Mouse (Mus musculus): ENCODE measurements at regions not wholly inside any gene's neighbourhood (a gene's known extent, or its start where the extent isn't known, plus 50 kb on each side); places are given as distances from the start of the nearest gene placed in this dataset.

- no peak for ATAC-seq (ENCODE audit: insufficient number of reproducible peaks, low FRiP score, low TSS enrichment, low read depth)
- 94% methylated on average over 2 of the region's 2 CpGs for WGBS
These were observed 74.1 kb downstream of the B3gnt5 start for GRCm38 (mm10) chr16:19834128-19834527.

GRCm38 (mm10) chr16:19834750-19835149 lies 74.7 kb downstream of the B3gnt5 start:
- 79% methylated on average over 2 of the region's 2 CpGs for WGBS
- no peaks in the 10 kb centered on the region for H3K4me1 ChIP-seq
- H3K27me3 ChIP-seq, result no peaks in the 10 kb centered on the region

More at GRCm38 (mm10) chr16:19834128-19834527, 74.1 kb downstream of the B3gnt5 start:
- no peak overlapping the region for H3K27ac ChIP-seq
- H3K9ac ChIP-seq, result no peak overlapping the region
- no peaks in the 10 kb centered on the region for H3K36me3 ChIP-seq
- no peaks in the 10 kb centered on the region for H3K9me3 ChIP-seq
- no peaks in the 10 kb centered on the region for H3K27me3 ChIP-seq
- no peak overlapping the region for H3K4me3 ChIP-seq
- H3K4me2 ChIP-seq, result no peak overlapping the region
- H3K4me1 ChIP-seq, result no peaks in the 10 kb centered on the region

GRCm38 (mm10) chr16:19839831-19840230 lies 79.8 kb downstream of the B3gnt5 start:
- no peaks in the 10 kb centered on the region for H3K36me3 ChIP-seq
- H3K4me2 ChIP-seq, result no peak overlapping the region
- WGBS, result 50% methylated on average over 1 of the region's 1 CpGs
- H3K9me3 ChIP-seq, result no peaks in the 10 kb centered on the region
- no peak for ATAC-seq (ENCODE audit: insufficient number of reproducible peaks, low FRiP score, low TSS enrichment, low read depth)
- no peaks in the 10 kb centered on the region for H3K27me3 ChIP-seq
- H3K4me3 ChIP-seq, result no peak overlapping the region
- no peaks in the 10 kb centered on the region for H3K4me1 ChIP-seq
- no peak overlapping the region for H3K27ac ChIP-seq
- no peak overlapping the region for H3K9ac ChIP-seq

More at GRCm38 (mm10) chr16:19834750-19835149, 74.7 kb downstream of the B3gnt5 start:
- Histone ChIP-seq H3K4me3 (no peak overlapping the region), H3K9ac (no peak overlapping the region), H3K27ac (no peak overlapping the region), H3K36me3 (no peaks in the 10 kb centered on the region), H3K4me2 (no peak overlapping the region), H3K9me3 (no peaks in the 10 kb centered on the region)
- ATAC-seq (ENCODE audit: insufficient number of reproducible peaks, low FRiP score, low TSS enrichment, low read depth), result no peak

- Histone ChIP-seq H3K4me1 (no peaks in the 10 kb centered on the region), H3K36me3 (no peaks in the 10 kb centered on the region), H3K4me2 (no peak overlapping the region), H3K9ac (no peak overlapping the region), H3K4me3 (no peak overlapping the region), H3K9me3 (no peaks in the 10 kb centered on the region), H3K27me3 (no peaks in the 10 kb centered on the region), H3K27ac (no peak overlapping the region)
- WGBS, result 32% methylated on average over 3 of the region's 3 CpGs
- ATAC-seq (ENCODE audit: insufficient number of reproducible peaks, low FRiP score, low TSS enrichment, low read depth), result no peak
These were observed 82.5 kb downstream of the B3gnt5 start for GRCm38 (mm10) chr16:19842346-19843025.

- no peaks in the 10 kb centered on the region for H3K27me3 ChIP-seq
- no peak for ATAC-seq (ENCODE audit: insufficient number of reproducible peaks, low FRiP score, low TSS enrichment, low read depth)
- no peaks in the 10 kb centered on the region for H3K36me3 ChIP-seq
- H3K9me3 ChIP-seq, result no peaks in the 10 kb centered on the region
- H3K27ac ChIP-seq, result no peak overlapping the region
- H3K4me3 ChIP-seq, result no peak overlapping the region
- H3K9ac ChIP-seq, result no peak overlapping the region
- H3K4me2 ChIP-seq, result no peak overlapping the region
- H3K4me1 ChIP-seq, result no peaks in the 10 kb centered on the region
These were observed 83.7 kb downstream of the B3gnt5 start for GRCm38 (mm10) chr16:19843738-19844137.

GRCm38 (mm10) chr16:19848395-19848794 lies 88.4 kb downstream of the B3gnt5 start:
- Histone ChIP-seq H3K27me3 (no peaks in the 10 kb centered on the region), H3K4me3 (no peak overlapping the region), H3K27ac (no peak overlapping the region), H3K4me2 (no peak overlapping the region), H3K9ac (no peak overlapping the region), H3K4me1 (no peaks in the 10 kb centered on the region), H3K36me3 (no peaks in the 10 kb centered on the region), H3K9me3 (no peaks in the 10 kb centered on the region)
- ATAC-seq (ENCODE audit: insufficient number of reproducible peaks, low FRiP score, low TSS enrichment, low read depth), result no peak
- WGBS, result 41% methylated on average over 1 of the region's 1 CpGs

GRCm38 (mm10) chr16:19865306-19865705 lies 105.3 kb downstream of the B3gnt5 start:
- ATAC-seq (ENCODE audit: insufficient number of reproducible peaks, low FRiP score, low TSS enrichment, low read depth), result no peak
- H3K9me3 ChIP-seq, result no peaks in the 10 kb centered on the region
- H3K4me3 ChIP-seq, result no peak overlapping the region
- no peak overlapping the region for H3K9ac ChIP-seq
- no peak overlapping the region for H3K4me2 ChIP-seq
- no peak overlapping the region for H3K27ac ChIP-seq
- WGBS, result 78% methylated on average over 5 of the region's 5 CpGs
- H3K36me3 ChIP-seq, result no peaks in the 10 kb centered on the region
- no peaks in the 10 kb centered on the region for H3K27me3 ChIP-seq
- no peaks in the 10 kb centered on the region for H3K4me1 ChIP-seq

GRCm38 (mm10) chr16:19865931-19866330 lies 105.9 kb downstream of the B3gnt5 start:
- H3K4me2 ChIP-seq, result no peak overlapping the region
- no peak overlapping the region for H3K9ac ChIP-seq
- H3K9me3 ChIP-seq, result no peaks in the 10 kb centered on the region
- H3K4me1 ChIP-seq, result no peaks in the 10 kb centered on the region
- no peak for ATAC-seq (ENCODE audit: insufficient number of reproducible peaks, low FRiP score, low TSS enrichment, low read depth)
- no peaks in the 10 kb centered on the region for H3K27me3 ChIP-seq
- H3K27ac ChIP-seq, result no peak overlapping the region
- H3K4me3 ChIP-seq, result no peak overlapping the region
- no peaks in the 10 kb centered on the region for H3K36me3 ChIP-seq

GRCm38 (mm10) chr16:19869425-19869824 lies 109.4 kb downstream of the B3gnt5 start:
- Histone ChIP-seq H3K36me3 (no peaks in the 10 kb centered on the region), H3K4me3 (no peak overlapping the region), H3K27me3 (no peaks in the 10 kb centered on the region), H3K9me3 (no peaks in the 10 kb centered on the region), H3K4me2 (no peak overlapping the region), H3K9ac (no peak overlapping the region), H3K4me1 (no peaks in the 10 kb centered on the region), H3K27ac (no peak overlapping the region)
- ATAC-seq (ENCODE audit: insufficient number of reproducible peaks, low FRiP score, low TSS enrichment, low read depth), result no peak

- Histone ChIP-seq H3K4me2 (no peak overlapping the region), H3K9ac (no peak overlapping the region), H3K27ac (no peak overlapping the region), H3K4me3 (no peak overlapping the region), H3K9me3 (no peaks in the 10 kb centered on the region), H3K36me3 (no peaks in the 10 kb centered on the region), H3K4me1 (no peaks in the 10 kb centered on the region), H3K27me3 (no peaks in the 10 kb centered on the region)
- no peak for ATAC-seq (ENCODE audit: insufficient number of reproducible peaks, low FRiP score, low TSS enrichment, low read depth)
- 69% methylated on average over 10 of the region's 10 CpGs for WGBS
These were observed 105.8 kb downstream of the Klhl6 start for GRCm38 (mm10) chr16:19876861-19877554.

- WGBS, result 91% methylated on average over 3 of the region's 3 CpGs
These were observed 99.9 kb downstream of the Klhl6 start for GRCm38 (mm10) chr16:19882961-19883360.

GRCm38 (mm10) chr16:19883776-19884513 lies 98.9 kb downstream of the Klhl6 start:
- ATAC-seq (ENCODE audit: insufficient number of reproducible peaks, low FRiP score, low TSS enrichment, low read depth), result peak; percentile 55; the same call in 1 of the 2 replicates
- H3K4me1 ChIP-seq, result no peaks in the 10 kb centered on the region
- WGBS, result 54% methylated on average over 9 of the region's 9 CpGs
- no peak overlapping the region for H3K27ac ChIP-seq
- H3K4me3 ChIP-seq, result no peak overlapping the region
- no peaks in the 10 kb centered on the region for H3K36me3 ChIP-seq
- no peak overlapping the region for H3K4me2 ChIP-seq
- no peaks in the 10 kb centered on the region for H3K27me3 ChIP-seq
- H3K9me3 ChIP-seq, result no peaks in the 10 kb centered on the region
- H3K9ac ChIP-seq, result no peak overlapping the region

More at GRCm38 (mm10) chr16:19882961-19883360, 99.9 kb downstream of the Klhl6 start:
- no peaks in the 10 kb centered on the region for H3K36me3 ChIP-seq
- no peaks in the 10 kb centered on the region for H3K27me3 ChIP-seq
- ATAC-seq (ENCODE audit: insufficient number of reproducible peaks, low FRiP score, low TSS enrichment, low read depth), result no peak
- H3K9ac ChIP-seq, result no peak overlapping the region
- H3K9me3 ChIP-seq, result no peaks in the 10 kb centered on the region
- H3K4me1 ChIP-seq, result no peaks in the 10 kb centered on the region
- no peak overlapping the region for H3K4me2 ChIP-seq
- no peak overlapping the region for H3K27ac ChIP-seq
- no peak overlapping the region for H3K4me3 ChIP-seq
